Mouse (Mus musculus) kidney, adult 8-10 months (tissue): ENCODE results near the gene Smad3.

ENCODE experiments used
- DNase-seq, 2 experiments: peaks; one replicate each; pipeline ENCODE4 v3.0.0; 2022

The Smad3 gene

DNA sequence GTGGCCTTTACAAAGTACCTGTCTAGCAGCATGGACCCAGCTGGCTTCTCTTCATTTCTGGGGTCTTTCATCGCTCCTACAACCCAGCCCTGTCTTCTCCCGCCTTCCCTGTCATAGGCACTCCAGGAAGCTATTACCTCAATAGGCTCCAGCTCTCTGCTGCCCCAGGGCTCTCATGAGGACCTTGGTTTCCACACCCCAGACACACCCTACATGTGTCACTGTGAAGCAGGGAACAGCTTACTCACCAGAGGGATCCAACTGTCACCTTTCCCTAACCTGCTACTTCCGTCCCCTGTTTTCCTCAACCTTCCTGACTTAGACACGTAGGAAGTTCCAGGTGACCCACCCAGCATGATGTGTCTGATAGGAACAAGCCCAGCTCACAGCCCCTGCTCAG is 97.7 kb downstream of the Smad3 start:
- no peak for DNase-seq

DNA sequence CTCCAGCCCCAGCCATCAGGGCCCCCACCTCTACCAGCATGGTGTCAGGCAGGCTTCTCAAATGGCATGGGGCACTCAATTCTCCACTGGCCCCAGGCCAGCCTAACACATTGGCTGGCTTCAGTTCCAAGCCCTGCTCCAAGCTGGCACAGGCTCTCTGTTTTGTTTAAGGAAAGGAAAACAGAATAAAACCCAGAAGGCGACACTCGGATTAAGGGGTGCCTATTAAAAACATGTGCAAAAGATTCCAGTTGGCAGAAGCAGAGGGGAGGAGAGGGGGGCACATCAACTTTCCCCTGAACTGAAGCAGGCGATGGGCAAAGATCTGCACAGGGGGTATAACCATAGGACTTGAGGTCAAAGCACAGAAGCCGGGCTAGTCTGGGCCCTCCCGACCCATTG is 98.8 kb downstream of the Smad3 start:
- DNase-seq: peak in 1 of 2 experiments; percentile 64

DNA sequence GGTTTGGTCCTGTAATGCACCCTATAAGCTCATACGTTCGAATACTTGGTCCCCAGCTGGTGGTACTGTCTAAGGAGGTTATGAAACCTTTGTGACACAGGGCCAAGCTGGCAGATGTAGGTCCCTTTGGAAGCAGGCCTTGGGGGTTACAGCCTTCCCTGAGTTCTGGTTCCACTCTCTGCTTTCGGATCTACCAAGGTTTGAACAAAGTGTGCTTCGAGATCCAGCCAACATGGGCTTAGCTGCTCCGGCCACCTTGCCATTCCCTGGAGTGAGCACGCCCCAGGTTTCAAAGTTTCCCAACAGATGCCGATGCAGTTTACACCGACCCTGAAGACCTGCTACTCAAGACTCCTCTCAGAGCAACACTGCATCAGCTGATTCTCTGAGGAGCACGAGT is 99.4 kb downstream of the Smad3 start:
- no peak for DNase-seq

DNA sequence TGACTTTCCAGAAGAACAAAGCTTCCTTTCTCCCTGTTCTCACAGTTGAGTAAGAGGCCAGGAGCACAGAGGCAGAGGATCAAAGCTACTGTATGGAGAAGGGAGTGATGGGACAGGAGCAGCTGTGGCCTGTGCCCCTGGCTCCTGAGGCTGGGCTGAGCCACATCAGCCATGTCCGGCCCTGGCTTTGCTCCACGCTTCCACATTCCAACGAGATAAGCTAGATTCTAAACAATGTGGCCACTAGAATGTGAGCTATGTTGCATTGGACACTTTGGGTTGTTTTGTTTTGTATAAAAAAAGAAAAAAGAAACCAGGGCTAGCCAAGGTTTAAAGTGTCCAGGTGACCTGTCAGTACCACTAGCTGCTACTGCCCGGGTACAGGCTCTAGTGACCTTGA is 100.6 kb downstream of the Smad3 start:
- DNase-seq: peak in 1 of 2 experiments; percentile 56

DNA sequence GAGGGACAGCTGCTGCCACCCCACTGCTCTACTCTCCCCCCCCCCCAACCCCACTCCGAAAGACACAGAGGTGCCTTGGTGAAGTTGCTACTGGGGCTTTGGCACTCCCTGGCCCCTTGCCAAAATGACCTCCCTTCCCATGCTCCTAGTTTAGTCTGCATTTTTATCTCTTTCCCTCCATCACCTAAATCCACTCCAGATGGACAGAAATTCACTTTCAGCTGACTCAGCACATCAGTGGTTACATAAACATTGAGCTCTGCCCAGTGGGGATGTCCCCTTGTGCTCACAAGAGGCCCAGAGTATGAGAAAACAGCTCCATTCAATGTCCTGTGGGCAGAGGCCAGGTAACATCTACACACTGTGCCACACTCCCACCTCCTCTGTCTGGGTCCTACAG is 102.7 kb downstream of the Smad3 start:
- no peak for DNase-seq

DNA sequence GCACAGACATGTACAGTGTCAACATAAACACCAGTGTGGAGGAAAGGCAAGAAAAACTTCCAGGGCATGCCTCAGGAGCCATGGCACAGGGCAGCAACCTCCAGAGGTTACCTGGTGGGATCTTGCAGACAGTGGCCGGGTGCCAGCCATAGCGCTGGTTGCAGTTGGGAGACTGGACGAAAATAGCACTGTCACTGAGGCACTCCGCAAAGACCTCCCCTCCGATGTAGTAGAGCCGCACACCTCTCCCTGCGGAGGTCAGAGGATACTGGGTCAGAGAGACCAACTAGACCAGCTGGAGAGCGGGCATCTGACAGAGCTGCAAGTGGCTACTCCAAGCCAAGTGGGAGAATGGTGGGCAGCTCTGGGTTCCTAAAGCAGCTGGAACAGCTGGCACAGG is 103.2 kb downstream of the Smad3 start:
- no peak for DNase-seq

DNA sequence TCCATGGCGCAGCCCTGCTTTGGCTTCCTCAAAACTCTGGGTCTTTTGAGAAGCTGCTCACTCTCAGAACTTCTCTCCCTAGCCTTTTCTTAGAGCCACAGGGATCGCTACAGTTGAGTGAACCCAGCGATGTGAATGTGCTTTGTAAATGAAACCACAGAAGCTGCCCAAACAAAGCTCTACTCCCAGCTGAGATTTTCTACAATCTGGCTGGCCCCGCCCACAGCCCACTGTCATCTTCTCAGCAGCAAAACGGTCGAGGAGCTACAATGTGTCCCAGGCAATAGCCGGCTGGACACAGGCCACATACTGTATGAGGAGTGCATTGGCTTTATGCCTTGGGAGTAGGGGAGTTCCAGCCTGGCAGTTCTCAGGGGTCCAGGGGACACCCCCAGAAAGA is 104.1 kb downstream of the Smad3 start:
- DNase-seq: no peak

DNA sequence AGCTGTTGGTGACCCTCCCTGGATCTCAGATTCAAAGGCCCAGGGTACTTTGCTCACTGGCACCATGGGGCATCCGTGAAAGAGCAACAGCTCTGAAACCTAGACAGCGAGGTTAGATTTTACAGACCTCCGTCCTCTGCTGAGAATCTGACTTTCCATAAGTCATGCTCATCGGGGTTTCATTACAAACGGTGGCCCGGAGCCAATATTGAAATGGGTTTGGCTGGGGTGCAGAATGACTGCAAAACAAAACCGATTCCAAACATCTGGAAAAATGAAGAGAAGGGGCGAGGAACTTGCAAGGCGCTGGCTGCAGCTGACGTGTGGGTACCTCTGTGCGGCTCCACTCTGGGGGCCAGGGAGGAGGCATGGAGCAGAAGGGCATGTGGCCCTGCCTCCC is 106.2 kb downstream of the Smad3 start:
- no peak for DNase-seq

DNA sequence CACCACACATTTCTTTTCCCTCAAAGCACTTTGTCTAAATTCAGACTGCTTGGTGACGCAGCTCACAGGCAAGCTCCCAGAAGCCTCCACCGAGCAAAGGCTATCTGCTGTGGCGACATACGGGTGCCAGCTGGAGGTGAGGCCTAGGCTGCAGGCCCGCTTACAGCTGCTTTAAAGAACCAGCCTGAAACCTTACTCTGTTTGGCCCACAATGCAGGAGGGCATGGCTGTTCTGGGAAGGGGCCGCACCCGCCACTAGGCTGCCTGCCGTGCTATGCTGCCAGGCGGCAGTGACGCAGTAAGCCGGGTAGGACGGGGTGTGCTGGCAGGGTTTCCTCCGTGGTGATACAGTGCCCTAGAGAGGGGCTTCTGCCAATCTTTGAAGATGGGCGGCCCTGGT is 106.9 kb downstream of the Smad3 start:
- no peak for DNase-seq

DNA sequence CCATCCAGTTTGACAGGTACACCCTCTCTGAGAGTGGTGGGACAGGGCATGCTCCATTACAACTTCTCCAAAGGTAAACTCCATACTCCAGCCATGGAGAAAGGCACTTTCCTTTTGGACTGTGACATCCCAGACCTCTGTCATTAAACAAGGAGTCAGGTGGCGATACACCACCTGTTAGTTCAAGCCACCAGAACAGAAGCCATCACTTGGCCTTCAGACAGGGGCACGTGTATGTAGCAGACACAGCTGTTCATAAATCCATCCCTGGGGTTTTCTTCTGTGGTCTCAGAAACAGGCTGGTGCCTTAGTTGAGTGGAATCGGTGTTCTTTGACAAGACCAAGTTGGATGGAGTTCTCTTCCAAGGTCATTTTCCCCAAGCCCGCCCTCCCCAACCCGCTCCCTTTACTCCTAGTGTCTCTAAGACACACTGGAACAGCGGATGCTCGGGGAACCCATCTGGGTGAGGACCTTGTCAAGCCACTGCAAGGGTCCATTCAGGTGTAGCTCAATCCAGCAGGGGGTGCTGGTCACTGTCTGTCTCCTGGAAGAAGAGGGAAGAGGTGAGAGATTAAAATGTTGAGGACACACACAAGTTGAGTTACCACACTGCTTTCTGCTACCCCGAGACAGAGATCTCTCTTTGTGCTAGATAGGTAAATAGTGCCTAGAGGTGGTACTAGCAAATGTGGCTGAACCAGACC is 107.8 kb downstream of the Smad3 start:
- DNase-seq: no peak

DNA sequence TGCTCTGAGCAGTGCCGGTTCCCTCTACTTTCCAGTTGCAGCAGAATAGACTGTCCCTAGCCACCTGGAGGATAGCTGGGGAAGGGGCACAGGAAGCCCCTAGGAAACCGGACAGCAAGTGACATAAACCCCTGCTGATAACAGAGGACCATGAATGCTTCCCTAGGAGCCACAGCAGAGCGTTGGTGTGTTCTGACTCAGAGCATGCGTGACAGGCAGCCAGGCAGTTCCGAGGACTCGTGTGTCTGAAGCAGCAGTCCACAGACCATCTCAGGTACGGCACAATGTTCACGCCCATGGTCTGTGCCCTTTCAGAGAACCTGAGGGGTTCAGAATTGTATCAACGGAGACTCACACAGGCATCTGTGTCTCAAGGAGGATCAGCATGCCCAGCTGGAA is 109.3 kb downstream of the Smad3 start:
- no peak for DNase-seq

DNA sequence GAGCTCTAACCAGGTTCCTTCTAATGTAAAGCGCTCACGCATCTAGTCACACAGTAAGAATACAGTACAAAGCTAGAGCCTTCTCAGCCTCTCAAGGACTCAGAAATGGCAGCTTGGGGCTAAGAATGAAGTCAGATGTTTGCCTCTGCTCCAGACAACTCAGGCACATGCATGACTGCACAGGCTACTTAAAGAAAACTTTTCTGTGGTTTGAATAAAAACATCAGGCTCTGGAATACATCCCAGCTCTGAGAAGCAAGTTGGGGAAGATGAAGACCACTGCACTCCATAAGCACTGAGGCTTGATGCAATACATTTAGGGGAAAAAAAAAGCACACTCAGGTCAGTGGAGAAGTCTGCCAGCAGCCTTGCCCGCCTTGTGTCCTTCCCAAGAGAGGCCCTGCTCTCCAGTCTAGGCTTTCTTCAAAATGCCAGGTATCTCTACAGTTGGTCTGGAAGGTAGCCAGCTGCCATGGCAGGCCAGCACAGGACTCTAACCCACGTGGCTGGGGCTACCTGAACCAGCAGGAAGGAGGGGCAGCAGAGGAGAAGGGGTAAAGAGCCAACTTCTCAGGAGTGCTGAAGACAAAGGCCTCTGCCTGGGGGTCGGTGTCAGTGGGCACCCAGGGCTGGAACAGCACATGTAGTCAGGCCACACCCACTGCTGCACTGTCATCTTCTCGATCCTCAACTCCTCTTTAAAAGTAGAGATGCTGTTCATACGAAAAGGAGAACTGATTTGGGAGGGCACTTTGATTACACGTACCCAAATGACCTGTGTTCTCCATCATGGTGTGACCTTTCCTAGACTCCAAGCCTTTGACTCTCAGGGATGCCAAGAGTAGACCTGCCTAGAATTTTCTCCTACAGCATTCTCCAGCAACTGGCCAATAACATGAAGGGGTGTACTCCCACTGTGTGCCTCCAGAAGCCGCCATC is 109.9 kb downstream of the Smad3 start:
- peak; percentile 50 to 73 for DNase-seq

DNA sequence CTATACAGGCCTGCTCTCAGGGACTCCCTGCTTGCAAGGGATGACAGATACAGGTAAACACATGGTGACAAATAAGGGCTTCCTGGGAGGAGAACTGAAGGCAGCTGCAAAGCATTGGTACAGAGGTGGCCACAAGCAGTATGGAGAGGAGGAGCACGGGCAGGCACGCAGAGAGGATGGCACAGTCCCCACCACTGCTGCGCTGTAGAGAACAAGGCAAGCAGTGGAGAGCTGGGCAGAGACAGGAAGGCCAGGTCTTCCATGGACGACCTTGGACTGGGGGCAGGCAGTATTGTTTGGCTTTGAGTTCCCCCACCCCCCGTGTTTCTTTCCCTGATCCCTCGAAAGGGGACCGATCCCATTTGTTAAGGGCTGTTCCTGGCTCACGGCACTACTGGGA is 112.7 kb downstream of the Smad3 start:
- DNase-seq: no peak

DNA sequence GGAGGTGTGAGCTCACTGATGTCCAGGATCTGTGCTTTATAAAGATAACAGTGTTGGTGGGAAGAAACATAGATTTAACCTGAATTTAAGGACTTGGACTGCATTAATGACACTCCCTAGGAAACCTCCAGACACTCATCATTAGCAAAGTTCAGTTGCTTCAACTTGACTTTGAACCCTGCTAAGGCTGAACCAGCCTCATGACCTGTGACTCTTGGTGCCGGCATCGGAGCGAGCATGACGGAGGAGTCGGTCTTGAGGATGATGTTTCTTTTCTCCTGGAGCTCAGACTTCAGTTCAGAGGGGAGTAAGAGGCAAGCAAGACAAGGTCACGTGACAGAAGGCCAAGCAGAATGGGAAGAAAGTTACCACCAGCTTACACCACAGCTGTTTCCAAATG is 113.8 kb downstream of the Smad3 start:
- no peak for DNase-seq

DNA sequence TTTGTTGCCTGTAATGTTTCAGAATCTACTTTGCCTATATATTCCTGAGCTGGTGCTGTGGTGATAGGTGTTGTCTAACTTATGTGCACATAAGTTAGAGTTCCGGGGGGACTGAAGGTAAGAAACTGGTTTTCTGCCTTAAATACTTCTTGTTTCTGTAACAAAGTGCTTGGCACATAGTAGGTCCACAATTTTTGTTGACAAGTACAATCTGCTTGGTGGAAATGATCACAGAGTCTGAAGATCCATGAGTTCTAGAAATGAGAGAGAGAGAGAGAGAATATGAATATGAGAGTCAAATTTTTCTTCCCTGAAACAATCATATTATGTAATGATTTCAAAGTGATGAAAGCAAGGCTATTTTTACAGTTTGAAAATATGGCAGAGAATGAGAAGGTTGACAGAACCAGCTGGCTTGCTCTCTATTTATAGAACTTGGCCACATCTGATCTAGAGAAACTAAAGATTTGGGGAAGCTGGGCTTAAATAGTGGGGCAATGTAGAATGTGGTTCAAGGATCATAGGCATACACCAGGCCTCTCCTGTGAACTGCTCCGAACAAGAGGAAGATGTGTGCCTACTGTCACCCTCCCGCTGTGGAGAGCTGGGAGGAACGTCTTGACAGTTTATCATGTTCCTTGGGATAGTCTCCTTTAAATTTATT is 115.7 kb downstream of the Smad3 start:
- no peak for DNase-seq

DNA sequence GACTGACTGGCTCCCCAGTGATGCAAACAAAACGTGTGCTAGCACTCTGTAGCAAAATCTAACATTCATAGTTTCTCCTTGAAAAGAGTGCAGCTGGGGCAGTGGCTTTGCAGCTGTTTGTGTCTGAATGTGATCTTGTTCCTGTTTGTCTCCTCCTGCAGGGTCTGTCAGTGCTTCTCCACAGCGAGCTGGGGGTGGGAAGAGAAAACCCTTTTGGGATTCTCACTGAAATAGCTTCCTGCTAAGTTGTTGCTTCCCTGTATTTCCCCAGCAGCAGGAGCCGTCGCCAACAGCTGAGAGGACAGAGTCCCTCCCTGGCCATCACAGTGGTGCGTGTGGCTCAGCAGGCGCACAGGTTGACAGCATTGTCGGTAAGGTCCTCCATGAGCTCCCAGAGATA is 121.7 kb downstream of the Smad3 start:
- DNase-seq: no peak

DNA sequence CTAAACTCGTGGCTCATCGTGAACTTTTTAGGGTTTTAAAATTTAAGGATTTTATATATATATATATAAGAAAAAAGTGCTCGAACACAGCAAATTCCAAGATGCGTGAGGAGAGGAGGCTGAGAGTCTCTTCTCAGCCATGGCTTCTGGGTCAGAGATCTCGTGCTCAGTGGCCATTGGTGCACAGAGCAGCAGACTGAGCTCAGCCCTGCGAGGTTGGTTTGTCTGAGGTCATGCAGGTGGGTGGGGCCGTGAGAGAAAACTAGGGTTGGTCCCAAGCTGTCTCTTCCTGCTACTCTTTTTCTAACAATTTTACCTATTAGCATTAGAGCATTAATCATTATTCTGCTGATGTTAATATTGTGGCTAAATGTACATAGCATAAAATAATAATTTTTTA is 124.5 kb downstream of the Smad3 start:
- DNase-seq: no peak

DNA sequence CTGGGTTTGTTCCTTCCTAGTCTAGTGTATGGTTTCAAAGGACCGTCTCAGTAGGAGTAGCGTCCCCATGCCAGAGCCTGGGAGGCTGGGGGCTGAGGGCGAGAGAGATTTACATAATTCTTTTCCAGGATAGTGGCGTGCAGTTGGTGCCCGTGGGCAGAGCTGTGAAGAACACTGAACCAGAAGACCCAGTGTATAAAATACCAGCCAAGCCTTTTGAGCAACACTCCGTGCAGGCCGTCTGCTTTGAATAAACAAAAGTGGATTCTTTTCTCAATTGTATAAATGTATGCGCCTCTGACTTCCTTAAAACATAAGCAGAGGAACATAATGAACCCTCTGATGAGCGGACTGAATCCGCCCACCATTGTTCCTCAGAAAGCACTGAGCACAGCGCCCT is 124.9 kb downstream of the Smad3 start:
- DNase-seq: no peak

DNA sequence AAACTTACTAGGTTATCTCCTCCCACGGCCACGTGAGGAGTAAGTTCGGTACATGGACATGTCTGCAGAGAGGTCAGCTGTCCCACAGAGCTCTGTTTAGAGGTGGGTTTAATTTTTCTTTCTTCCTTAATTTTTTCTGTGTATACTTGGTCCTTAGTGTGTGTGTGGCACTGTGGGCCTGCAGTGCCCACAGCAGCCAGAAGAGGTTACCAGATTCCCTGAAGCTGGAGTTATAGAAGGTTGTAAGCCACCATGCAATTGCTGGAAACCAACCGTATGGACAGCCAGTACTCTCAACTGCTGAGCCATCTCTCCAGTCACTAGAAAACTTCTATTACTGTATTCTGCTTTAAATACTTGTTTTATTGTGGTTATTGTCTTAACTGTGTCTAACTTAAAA is 125.7 kb downstream of the Smad3 start:
- no peak for DNase-seq

DNA sequence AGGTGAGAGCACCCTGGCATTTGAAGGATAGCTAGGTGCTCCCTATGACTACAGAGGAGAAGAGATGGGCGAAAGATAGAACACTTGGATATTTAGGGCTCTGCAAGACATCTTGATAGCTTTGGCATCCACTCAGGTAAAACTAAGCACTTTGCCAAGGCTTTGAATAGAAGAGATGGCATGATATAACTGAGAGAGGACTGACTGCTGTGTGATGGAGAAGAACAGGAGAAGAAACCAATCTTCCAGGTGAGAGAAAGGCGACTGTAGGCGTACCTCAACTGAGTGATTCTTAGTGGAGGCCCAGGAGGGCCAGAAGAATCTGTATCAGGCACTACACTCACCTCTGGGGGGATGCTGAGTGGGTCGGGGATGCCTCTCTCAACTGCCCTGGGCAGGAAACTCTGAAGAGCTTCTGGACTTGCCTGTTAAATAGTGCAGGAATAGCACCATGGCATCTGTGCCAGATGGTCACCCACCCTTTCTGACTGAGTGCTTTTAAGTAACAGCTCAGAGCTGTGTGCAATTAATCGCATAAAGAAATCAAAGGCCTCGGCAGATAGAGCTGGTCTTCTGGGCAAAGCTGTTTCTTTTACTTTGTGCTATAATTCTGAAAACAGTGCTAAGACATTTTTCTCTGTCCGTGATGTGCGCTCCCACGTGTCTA is 132.6 kb downstream of the Smad3 start:
- no peak for DNase-seq

DNA sequence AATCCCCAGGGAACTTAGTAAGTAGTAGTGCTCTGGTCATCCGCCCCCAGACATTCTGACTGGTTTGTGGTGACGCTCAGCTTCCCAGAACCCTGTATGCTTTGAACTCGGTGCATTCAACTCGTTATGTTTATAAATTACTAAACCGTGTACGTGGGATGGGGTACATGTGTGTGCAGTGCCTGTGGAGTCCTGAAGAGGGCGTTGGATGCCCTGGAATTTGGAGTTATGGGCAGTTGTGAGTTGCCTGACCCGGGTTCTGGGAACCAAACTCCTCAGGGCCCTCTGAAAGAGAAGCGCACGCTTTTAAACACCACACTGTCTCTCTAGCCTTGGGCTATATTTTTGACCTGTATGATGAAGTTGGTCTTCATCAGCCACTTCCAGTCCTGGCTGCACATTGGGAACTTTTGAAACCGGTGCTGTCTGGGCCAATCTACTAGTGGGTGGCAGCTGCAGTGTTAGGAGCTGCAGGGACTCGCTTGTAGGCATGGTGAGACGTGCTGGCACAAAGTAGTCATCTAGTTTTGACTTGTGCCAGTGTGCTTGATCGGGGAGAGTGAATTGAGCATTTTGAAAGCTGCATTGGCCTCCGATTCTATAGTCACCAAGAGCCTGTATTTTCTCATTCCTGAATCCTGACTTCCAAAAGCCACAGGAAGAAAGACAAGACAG is 133.8 kb downstream of the Smad3 start:
- no peak for DNase-seq

DNA sequence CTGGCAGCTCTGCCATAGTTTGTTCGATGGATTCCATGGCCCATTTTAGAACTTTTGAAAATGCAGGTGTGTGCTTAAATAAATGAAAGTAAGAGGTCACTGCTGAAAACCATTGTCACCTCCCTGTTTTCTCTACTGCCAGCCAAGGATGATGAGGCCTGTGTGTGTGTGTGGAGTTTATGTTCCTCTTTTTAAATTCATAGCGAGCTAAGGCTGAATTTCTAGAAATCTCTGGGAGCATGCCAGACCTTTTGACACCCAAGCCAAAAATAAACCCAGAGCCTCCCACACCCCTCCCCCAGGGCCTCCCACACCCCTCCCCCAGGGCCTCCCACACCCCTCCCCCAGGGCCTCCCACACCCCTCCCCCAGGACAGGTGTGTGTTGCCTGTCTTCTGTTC is 139.8 kb downstream of the Smad3 start:
- DNase-seq: no peak
